Mouse (Mus musculus): Measurements from ENCODE around the gene Nomo1. TPM values are rescaled to one million over a fixed set of nuclear protein-coding genes. Genes with fewer than 3 reads are reported as not detected.

The Nomo1 gene
- polyA plus RNA-seq, 1 experiment from 2014 or later = 36.7 TPM

DNA sequence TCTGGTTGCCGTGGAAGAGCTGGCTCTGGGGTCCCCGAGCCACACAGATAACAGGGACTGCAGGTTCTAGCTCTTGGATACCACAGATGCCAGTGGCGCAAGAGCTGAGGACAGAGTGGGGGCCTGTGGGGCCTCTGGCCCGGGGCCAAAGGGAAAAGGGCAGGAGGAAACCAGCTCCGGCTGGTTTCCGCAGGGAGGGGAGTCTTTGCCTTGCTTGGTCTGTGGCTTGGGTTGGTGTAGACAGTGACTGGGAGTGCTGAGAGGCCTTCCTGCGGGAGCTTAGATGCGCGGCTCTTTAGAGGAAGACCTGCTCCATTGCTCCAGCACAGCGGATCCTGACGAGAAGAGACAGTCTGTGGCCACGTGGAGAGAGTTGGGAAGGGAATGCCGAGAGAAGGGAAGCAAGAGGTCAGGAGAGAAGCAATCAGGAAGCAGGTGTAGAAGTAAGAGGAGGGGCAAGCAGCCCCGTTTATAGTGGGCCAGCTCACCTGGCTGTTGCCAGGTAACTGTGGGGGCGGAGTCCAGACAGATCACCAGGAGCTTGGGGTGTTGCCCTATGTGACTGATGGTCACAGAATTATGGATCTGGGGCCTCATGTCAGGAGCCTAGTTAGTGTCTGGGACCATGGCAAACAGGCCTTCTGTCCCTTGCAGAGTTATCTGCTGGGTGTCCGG is 51.5 kb downstream of the Nomo1 start:
- Histone ChIP-seq H3K4me3 (replicated peaks) (no peak overlapping the region), H3K27me3 (no peaks in the 10 kb centered on the region), H3K4me1 (peaks cover 7% of the 10 kb centered on the region; the same call in 1 of the 2 replicates), H3K27ac (replicated peaks) (no peak overlapping the region), H3K9me3 (replicated peaks) (no peaks in the 10 kb centered on the region), H3K36me3 (peaks cover 45% of the 10 kb centered on the region), H3K4me2 (replicated peaks) (no peak overlapping the region), H3K9ac (no peak overlapping the region)
- 65% methylated on average over 16 of the region's 16 CpGs for WGBS
- 0 out of 2 replicates have a peak, but pooled peaks have one; percentile 17 for ATAC-seq (ENCODE audit: insufficient number of reproducible peaks, low FRiP score, low TSS enrichment, low read depth)

DNA sequence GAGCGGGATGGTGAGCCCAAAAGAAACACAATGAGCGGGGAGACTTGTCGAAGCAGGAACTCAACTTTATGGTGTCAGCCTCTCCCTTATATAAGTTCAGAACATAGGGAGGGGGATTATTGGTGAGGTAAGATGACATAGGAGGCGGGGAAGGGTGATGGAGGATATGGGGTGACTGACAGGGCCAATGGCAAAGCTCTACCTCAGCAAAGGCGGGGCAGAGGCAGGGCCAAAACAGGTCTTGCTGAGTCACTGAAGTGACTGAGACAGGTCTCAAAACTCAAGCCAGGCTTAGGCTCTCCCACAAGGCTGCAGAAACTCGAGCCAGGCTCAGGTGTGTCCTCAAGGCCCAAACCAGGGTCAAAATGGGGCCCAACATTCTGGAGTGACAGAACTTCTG is 52.9 kb downstream of the Nomo1 start:
- Histone ChIP-seq H3K9ac (no peak overlapping the region), H3K4me1 (peaks cover 7% of the 10 kb centered on the region; the same call in 1 of the 2 replicates), H3K27me3 (no peaks in the 10 kb centered on the region), H3K4me3 (replicated peaks) (no peak overlapping the region), H3K4me2 (replicated peaks) (no peak overlapping the region), H3K36me3 (peaks cover 31% of the 10 kb centered on the region), H3K9me3 (replicated peaks) (no peaks in the 10 kb centered on the region), H3K27ac (replicated peaks) (no peak overlapping the region)
- 82% methylated on average over 6 of the region's 6 CpGs for WGBS
- no peak for ATAC-seq (ENCODE audit: insufficient number of reproducible peaks, low FRiP score, low TSS enrichment, low read depth)

DNA sequence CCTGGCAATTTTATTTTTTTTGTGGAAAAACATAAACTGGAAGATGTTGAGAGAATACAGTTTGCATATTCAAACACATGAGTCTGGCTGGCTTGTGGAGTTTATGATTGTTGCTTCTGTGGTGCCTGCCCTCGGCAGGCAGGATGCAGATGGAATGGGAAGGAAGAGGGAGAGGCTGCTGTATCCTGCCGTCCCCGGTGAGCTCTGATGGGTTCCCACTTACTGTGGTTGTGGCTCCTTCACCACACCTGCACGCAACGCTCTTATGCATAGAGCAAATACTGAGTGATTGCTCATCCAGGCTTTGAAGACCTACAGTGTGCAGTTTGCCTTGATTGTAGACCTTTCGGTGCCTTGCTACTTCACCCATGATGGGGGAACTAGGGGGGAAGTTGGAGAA is 54.7 kb downstream of the Nomo1 start:
- H3K4me3 ChIP-seq (replicated peaks) = no peak overlapping the region
- 85% methylated on average over 6 of the region's 6 CpGs for WGBS
- no peak overlapping the region for H3K9ac ChIP-seq
- ATAC-seq (ENCODE audit: insufficient number of reproducible peaks, low FRiP score, low TSS enrichment, low read depth) = no peak
- H3K36me3 ChIP-seq = peaks cover 13% of the 10 kb centered on the region
- H3K27ac ChIP-seq (replicated peaks) = no peak overlapping the region
- peaks cover 7% of the 10 kb centered on the region; the same call in 1 of the 2 replicates for H3K4me1 ChIP-seq
- no peaks in the 10 kb centered on the region for H3K9me3 ChIP-seq (replicated peaks)
- no peak overlapping the region for H3K4me2 ChIP-seq (replicated peaks)
- peaks cover 6% of the 10 kb centered on the region; the same call in 1 of the 2 replicates for H3K27me3 ChIP-seq

DNA sequence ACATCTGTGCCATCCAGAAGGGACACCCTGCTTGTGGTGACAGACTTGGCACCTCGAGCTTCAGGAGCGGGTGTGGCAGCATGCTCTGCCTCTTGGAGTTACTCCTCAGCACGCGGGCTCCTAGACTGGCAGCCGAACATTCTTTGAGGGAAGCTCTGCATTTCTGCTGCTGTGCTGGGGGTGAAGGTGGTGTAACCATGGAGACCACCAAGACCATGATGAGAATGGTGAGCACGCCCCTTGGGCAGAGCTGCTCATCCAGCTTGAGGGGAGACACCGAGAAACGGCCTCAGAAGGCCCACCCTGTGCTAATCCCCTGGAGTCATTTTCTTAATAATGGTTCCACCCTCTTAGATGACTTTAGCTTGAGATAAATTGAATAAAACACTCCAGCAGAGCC is 59.3 kb downstream of the Nomo1 start:
- no peaks in the 10 kb centered on the region for H3K9me3 ChIP-seq (replicated peaks)
- H3K4me3 ChIP-seq (replicated peaks) = no peak overlapping the region
- no peak overlapping the region for H3K27ac ChIP-seq (replicated peaks)
- ATAC-seq (ENCODE audit: insufficient number of reproducible peaks, low FRiP score, low TSS enrichment, low read depth) = no peak
- H3K4me2 ChIP-seq (replicated peaks) = no peak overlapping the region
- peaks cover 23% of the 10 kb centered on the region for H3K27me3 ChIP-seq
- H3K4me1 ChIP-seq = no peaks in the 10 kb centered on the region
- 41% methylated on average over 8 of the region's 8 CpGs for WGBS
- no peaks in the 10 kb centered on the region for H3K36me3 ChIP-seq
- no peak overlapping the region for H3K9ac ChIP-seq

DNA sequence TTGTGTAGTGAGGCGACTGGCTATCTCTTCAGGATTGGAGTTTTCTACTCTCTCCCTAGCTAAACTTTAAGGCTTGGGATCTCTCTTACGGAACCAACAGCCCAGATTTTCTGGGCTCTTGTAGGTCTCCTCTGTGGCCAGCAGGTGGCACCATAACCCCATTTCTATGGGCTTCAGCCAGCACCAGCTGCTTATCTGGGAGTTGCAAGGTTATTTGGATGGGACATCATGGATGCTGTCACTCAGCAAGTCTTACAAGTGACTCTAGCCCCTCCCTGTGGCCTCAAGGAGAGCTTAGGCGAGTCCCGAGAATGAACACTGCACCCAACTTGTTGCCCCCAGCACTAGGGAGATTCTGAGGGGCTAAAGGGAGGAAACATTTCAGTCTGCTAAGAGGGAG is 62.6 kb downstream of the Nomo1 start:
- Histone ChIP-seq H3K9ac (no peak overlapping the region), H3K9me3 (replicated peaks) (no peaks in the 10 kb centered on the region), H3K27ac (replicated peaks) (no peak overlapping the region), H3K36me3 (no peaks in the 10 kb centered on the region), H3K27me3 (peaks cover 40% of the 10 kb centered on the region), H3K4me3 (replicated peaks) (no peak overlapping the region), H3K4me2 (replicated peaks) (no peak overlapping the region), H3K4me1 (peaks cover 6% of the 10 kb centered on the region)
- WGBS = 3% methylated on average over 4 of the region's 4 CpGs
- no peak for ATAC-seq (ENCODE audit: insufficient number of reproducible peaks, low FRiP score, low TSS enrichment, low read depth)

DNA sequence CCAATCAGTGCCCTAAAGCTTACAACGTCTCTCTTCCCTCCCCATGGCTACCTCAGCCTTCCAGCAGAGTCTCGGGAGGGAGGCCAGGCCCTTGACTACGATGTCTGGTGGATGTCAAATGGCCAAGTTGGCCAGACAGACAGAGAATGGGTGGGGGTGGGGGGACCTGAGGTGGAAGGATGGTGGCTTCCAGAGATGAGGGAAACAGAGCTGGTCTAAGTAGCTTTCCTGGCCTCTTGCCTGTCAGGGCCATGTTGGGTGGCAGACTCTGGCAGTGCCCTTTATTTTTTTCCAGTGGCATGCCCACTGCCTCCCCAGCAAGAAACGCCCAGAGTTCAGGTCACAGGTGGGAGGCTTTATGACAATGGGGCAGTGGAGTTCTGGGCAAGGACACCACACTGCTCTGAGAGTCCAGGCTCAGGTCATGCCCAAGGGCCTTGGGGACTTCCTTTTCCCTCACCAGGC is 63.9 kb downstream of the Nomo1 start:
- peaks cover 6% of the 10 kb centered on the region for H3K4me1 ChIP-seq
- no peak overlapping the region for H3K9ac ChIP-seq
- H3K27me3 ChIP-seq = peaks cover 40% of the 10 kb centered on the region
- H3K4me3 ChIP-seq (replicated peaks) = no peak overlapping the region
- no peak for ATAC-seq (ENCODE audit: insufficient number of reproducible peaks, low FRiP score, low TSS enrichment, low read depth)
- no peak overlapping the region for H3K4me2 ChIP-seq (replicated peaks)
- no peak overlapping the region for H3K27ac ChIP-seq (replicated peaks)
- 60% methylated on average over 4 of the region's 4 CpGs for WGBS
- H3K36me3 ChIP-seq = no peaks in the 10 kb centered on the region
- no peaks in the 10 kb centered on the region for H3K9me3 ChIP-seq (replicated peaks)

DNA sequence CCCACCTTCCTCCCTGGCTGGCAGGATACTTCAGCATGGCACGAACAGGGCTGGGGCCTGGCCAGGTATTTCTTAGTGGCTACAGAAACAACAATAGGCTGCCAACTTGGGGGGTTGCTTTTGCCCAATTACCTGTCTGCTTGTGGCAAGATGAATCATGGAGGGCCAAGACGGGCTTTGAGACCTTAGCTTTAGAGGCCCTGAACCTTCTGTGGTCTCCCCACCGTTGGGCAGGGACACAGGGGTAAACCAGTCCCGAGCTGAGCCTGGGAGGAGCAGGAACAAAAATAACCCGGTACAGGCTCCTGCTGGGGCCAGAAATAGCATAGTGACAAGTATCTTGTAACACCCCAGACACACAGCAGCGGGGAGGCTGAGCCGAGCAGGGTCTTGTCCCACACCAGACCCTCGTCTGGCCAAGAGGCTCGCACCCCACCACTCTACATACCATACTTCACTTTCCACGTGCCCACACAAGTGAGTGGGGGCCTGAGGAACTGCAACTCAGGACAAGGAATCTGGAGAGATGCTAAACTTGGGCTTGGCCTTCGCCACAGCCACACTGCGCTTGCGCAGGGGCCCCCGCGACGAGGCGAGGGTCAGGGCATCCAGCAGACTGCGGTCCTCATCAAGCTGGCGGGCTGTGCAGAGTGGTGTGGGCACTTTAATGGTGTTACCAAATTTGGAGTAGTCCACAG is 64.9 kb downstream of the Nomo1 start:
- WGBS = 75% methylated on average over 19 of the region's 19 CpGs
- H3K27me3 ChIP-seq = peaks cover 33% of the 10 kb centered on the region
- H3K27ac ChIP-seq (replicated peaks) = no peak overlapping the region
- ATAC-seq (ENCODE audit: insufficient number of reproducible peaks, low FRiP score, low TSS enrichment, low read depth) = no peak
- H3K4me2 ChIP-seq (replicated peaks) = no peak overlapping the region
- H3K9ac ChIP-seq = no peak overlapping the region
- no peak overlapping the region for H3K4me3 ChIP-seq (replicated peaks)
- H3K4me1 ChIP-seq = peaks cover 6% of the 10 kb centered on the region
- no peaks in the 10 kb centered on the region for H3K9me3 ChIP-seq (replicated peaks)
- H3K36me3 ChIP-seq = no peaks in the 10 kb centered on the region

DNA sequence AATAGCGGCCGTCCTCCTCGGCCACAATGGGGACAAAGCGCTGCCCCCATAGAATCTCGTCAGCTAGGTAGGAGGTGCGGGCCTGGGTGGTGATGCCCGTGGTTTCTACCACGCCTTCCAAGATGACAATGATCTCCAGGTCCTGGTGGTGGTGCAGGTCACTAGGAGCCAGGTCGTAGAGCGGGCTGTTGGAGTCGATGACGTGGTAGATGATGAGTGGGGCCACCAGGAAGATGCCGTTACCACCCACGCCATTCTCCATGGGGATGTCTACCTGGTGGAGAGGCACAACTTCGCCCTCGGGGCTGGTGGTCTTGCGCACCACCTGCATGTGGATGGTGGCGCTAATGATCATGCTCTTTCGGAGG is 65.4 kb downstream of the Nomo1 start:
- ATAC-seq (ENCODE audit: insufficient number of reproducible peaks, low FRiP score, low TSS enrichment, low read depth) = no peak
- peaks cover 31% of the 10 kb centered on the region for H3K27me3 ChIP-seq
- WGBS = 92% methylated on average over 19 of the region's 19 CpGs
- no peak overlapping the region for H3K4me2 ChIP-seq (replicated peaks)
- no peak overlapping the region for H3K9ac ChIP-seq
- peaks cover 6% of the 10 kb centered on the region for H3K4me1 ChIP-seq
- H3K4me3 ChIP-seq (replicated peaks) = no peak overlapping the region
- no peak overlapping the region for H3K27ac ChIP-seq (replicated peaks)
- H3K36me3 ChIP-seq = no peaks in the 10 kb centered on the region
- H3K9me3 ChIP-seq (replicated peaks) = no peaks in the 10 kb centered on the region

DNA sequence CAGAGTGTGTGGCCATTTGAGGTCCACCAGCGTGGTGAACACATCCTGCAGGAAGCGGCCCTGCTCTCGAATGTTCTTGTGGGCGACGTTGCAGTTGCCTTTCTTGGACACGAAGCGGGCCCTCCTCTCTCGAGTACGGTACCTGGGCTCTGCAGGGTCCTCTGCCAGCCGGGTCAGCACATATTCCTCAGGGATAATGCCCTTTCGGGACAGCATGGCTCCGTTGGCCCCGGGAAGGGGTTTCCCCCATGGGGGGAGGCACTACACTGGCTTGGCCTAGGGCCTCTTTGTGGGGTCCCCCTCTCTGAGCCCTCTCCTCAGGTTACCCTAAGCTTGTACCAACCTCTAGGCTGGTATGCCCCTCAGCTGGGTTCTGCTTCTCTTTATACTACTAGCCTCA is 66.2 kb downstream of the Nomo1 start:
- ATAC-seq (ENCODE audit: insufficient number of reproducible peaks, low FRiP score, low TSS enrichment, low read depth) = no peak
- Histone ChIP-seq H3K36me3 (no peaks in the 10 kb centered on the region), H3K4me3 (replicated peaks) (no peak overlapping the region), H3K9ac (no peak overlapping the region), H3K27me3 (peaks cover 30% of the 10 kb centered on the region), H3K4me2 (replicated peaks) (peak overlapping the region; percentile 91; the same call in 1 of the 2 replicates), H3K9me3 (replicated peaks) (no peaks in the 10 kb centered on the region), H3K27ac (replicated peaks) (no peak overlapping the region), H3K4me1 (peaks cover 6% of the 10 kb centered on the region)
- WGBS = 81% methylated on average over 13 of the region's 13 CpGs

DNA sequence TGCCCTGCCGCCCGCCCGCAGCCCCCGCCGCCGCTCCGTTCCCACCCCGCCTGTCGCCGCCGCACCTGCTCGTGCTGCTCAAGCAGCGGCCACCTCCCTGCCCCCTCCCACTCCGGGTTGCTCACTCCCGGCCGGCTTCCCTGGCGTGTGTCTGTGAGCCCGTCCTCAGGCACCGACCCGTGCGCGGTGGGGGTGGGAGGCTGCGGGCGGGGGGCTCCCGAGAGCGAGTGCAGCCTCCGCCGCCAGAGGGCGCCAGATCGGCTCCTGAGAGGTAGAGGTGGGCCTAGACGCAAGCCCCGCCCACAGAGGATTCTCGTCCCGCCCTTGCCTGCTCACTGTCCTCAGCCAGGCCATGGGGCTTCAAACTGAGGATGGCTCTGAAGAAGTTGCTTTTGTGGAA is 67.1 kb downstream of the Nomo1 start, which contains the start of gene Kcnj11:
Gene Kcnj11 (minus strand): TSS at position 202 of the 400 bp plus-strand sequence.
- H3K4me1 ChIP-seq = peaks cover 6% of the 10 kb centered on the region
- H3K36me3 ChIP-seq = no peaks in the 10 kb centered on the region
- WGBS = 2% methylated on average over 34 of the region's 34 CpGs
- peak within 1 kb of the TSS; percentile 31; the same call in 1 of the 2 replicates for H3K9ac ChIP-seq
- peak within 1 kb of the TSS; percentile 91 for H3K4me2 ChIP-seq (replicated peaks)
- H3K27ac ChIP-seq (replicated peaks) = no peak within 1 kb of the TSS
- H3K4me3 ChIP-seq (replicated peaks) = peak within 1 kb of the TSS; percentile 49
- no peaks in the 10 kb centered on the region for H3K9me3 ChIP-seq (replicated peaks)
- peak; percentile 65; the same call in 1 of the 2 replicates for ATAC-seq (ENCODE audit: insufficient number of reproducible peaks, low FRiP score, low TSS enrichment, low read depth)
- peaks cover 21% of the 10 kb centered on the region for H3K27me3 ChIP-seq

DNA sequence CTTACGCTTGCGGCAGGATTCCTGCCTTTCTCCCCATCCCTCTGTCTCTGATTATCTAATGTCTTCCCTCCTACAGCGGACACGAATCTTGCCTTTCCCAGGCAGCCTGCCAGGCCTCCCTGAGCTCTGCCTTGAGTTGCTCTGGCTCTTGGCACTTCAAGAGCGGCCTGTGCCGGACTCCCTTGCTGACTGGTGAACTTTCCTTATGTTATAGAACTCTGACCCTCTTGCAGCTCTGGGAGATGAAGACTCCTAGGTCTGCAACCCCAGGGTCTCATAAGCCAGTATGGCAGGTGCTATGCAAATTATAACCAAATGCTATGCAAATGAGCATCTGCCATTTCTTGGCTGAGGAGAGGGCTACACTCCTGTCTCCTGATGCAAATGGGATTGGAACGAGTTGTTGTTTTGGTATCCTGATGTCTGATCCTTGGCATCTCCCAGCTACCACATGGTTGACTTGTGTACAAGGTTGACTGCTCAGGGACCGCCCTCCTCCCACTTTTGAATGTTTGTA is 69.6 kb downstream of the Nomo1 start:
- Histone ChIP-seq H3K27me3 (peaks cover 17% of the 10 kb centered on the region), H3K4me2 (replicated peaks) (no peak overlapping the region), H3K9ac (no peak overlapping the region), H3K4me1 (peaks cover 6% of the 10 kb centered on the region), H3K36me3 (no peaks in the 10 kb centered on the region), H3K4me3 (replicated peaks) (no peak overlapping the region), H3K27ac (replicated peaks) (no peak overlapping the region), H3K9me3 (replicated peaks) (no peaks in the 10 kb centered on the region)
- ATAC-seq (ENCODE audit: insufficient number of reproducible peaks, low FRiP score, low TSS enrichment, low read depth) = no peak
- 70% methylated on average over 8 of the region's 8 CpGs for WGBS
